Mouse (Mus musculus) kidney, embryonic 15.5 days (tissue): ENCODE measurements around the gene Gm10985. TPM values are rescaled to one million over a fixed set of nuclear protein-coding genes. Genes with fewer than 3 reads are reported as not detected.

Source experiments
- ATAC-seq: fragments of 200-750 bp; cut with Nextera tagmentation; replicated peaks from 2 replicates; pipeline ENCODE4 v1.8.0; 2017; ENCODE audit warnings: moderate TSS enrichment; ENCODE audit not compliant: low FRiP score
- H3K27ac ChIP-seq: fragments of 300-500 bp; sonication (generic); 2 replicates; pipeline ENCODE4 v1.5.1; 2015; ENCODE audit warnings: mild to moderate bottlenecking, inconsistent platforms
- H3K27me3 ChIP-seq: fragments of 300-500 bp; sonication (generic); 2 replicates; pipeline ENCODE4 v1.6.1; 2015; ENCODE audit warnings: inconsistent platforms
- H3K36me3 ChIP-seq: fragments of 300-500 bp; sonication (generic); 2 replicates; pipeline ENCODE4 v1.6.1; 2015; ENCODE audit warnings: inconsistent platforms
- H3K4me1 ChIP-seq: fragments of 300-500 bp; sonication (generic); 2 replicates; pipeline ENCODE4 v1.6.1; 2015; ENCODE audit warnings: inconsistent platforms
- H3K4me2 ChIP-seq: fragments of 300-500 bp; sonication (generic); 2 replicates; pipeline ENCODE4 v1.6.1; 2015; ENCODE audit warnings: moderate library complexity, mild to moderate bottlenecking, inconsistent platforms
- H3K4me3 ChIP-seq: fragments of 300-500 bp; sonication (generic); replicated peaks from 2 replicates; pipeline ENCODE4 v1.5.1; 2015; ENCODE audit warnings: mild to moderate bottlenecking, inconsistent platforms
- H3K9ac ChIP-seq: fragments of 300-500 bp; sonication (generic); 2 replicates; pipeline ENCODE4 v1.6.1; 2015; ENCODE audit warnings: mild to moderate bottlenecking, inconsistent platforms
- H3K9me3 ChIP-seq: fragments of 300-500 bp; sonication (generic); replicated peaks from 2 replicates; pipeline ENCODE4 v1.6.1; 2016; ENCODE audit warnings: inconsistent platforms
- WGBS: fragments of 180-500 bp; shearing (Covaris S2); methylation state at CpG from one replicate; pipeline ENCODE4 v1.1.7; 2015; ENCODE audit warnings: mixed read lengths; 5-methylcytosine and 5-hydroxymethylcytosine counted together
- polyA plus RNA-seq: library from polyadenylated mRNA; unstranded; fragments of >200 nt; fragmentation: Nextera tagmentation; extraction: Ambion mirVana; gene quantifications from 2 replicates; pipeline ENCODE4 v1.2.1, GENCODE M21; 2015

Gene Gm10985
- polyA plus RNA-seq, result not detected in 2 replicates

- H3K4me2 ChIP-seq, result no peak within 1 kb of the TSS
- no peaks in the 10 kb centered on the region for H3K27me3 ChIP-seq
- ATAC-seq, result no peak
- H3K4me3 ChIP-seq, result no peak within 1 kb of the TSS
- H3K27ac ChIP-seq, result no peak within 1 kb of the TSS
- H3K9ac ChIP-seq, result no peak within 1 kb of the TSS
- H3K9me3 ChIP-seq, result no peaks in the 10 kb centered on the region
- WGBS, result 80% methylated on average over 2 of the region's 2 CpGs
- no peaks in the 10 kb centered on the region for H3K36me3 ChIP-seq
- H3K4me1 ChIP-seq, result no peaks in the 10 kb centered on the region
Measured at GRCm38 (mm10) chr3:53844786-53845185, at the start of gene Gm10985. Gm10985 (plus strand) TSS chr3:53845086.

GRCm38 (mm10) chr3:53796933-53797332 lies 48.0 kb upstream of the Gm10985 start:
- H3K4me1 ChIP-seq, result no peaks in the 10 kb centered on the region
- no peak overlapping the region for H3K4me3 ChIP-seq
- no peaks in the 10 kb centered on the region for H3K9me3 ChIP-seq
- no peaks in the 10 kb centered on the region for H3K36me3 ChIP-seq
- ATAC-seq, result no peak
- no peak overlapping the region for H3K9ac ChIP-seq
- H3K4me2 ChIP-seq, result no peak overlapping the region
- no peak overlapping the region for H3K27ac ChIP-seq
- WGBS, result 88% methylated on average over 1 of the region's 1 CpGs
- H3K27me3 ChIP-seq, result no peaks in the 10 kb centered on the region

GRCm38 (mm10) chr3:53799671-53800070 lies 45.2 kb upstream of the Gm10985 start:
- Histone ChIP-seq H3K36me3 (no peaks in the 10 kb centered on the region), H3K4me1 (no peaks in the 10 kb centered on the region), H3K9ac (no peak overlapping the region), H3K4me3 (no peak overlapping the region), H3K27ac (no peak overlapping the region), H3K9me3 (no peaks in the 10 kb centered on the region), H3K4me2 (no peak overlapping the region), H3K27me3 (no peaks in the 10 kb centered on the region)
- WGBS, result 70% methylated on average over 2 of the region's 2 CpGs
- no peak for ATAC-seq

- H3K9ac ChIP-seq, result no peak overlapping the region
- 0 out of 2 replicates have a peak, but pooled peaks cover 4% of the 10 kb centered on the region for H3K4me1 ChIP-seq
- H3K36me3 ChIP-seq, result no peaks in the 10 kb centered on the region
- no peak overlapping the region for H3K4me3 ChIP-seq
- H3K9me3 ChIP-seq, result no peaks in the 10 kb centered on the region
- 23% methylated on average over 7 of the region's 7 CpGs for WGBS
- no peaks in the 10 kb centered on the region for H3K27me3 ChIP-seq
- H3K4me2 ChIP-seq, result no peak overlapping the region
- no peak overlapping the region for H3K27ac ChIP-seq
- ATAC-seq, result peak; percentile 85
Measured at GRCm38 (mm10) chr3:53813421-53813977, 31.4 kb upstream of the Gm10985 start.

GRCm38 (mm10) chr3:53834238-53834637 lies 10.6 kb upstream of the Gm10985 start:
- Histone ChIP-seq H3K36me3 (no peaks in the 10 kb centered on the region), H3K4me2 (no peak overlapping the region), H3K9ac (no peak overlapping the region), H3K27ac (no peak overlapping the region), H3K9me3 (no peaks in the 10 kb centered on the region), H3K27me3 (no peaks in the 10 kb centered on the region), H3K4me3 (no peak overlapping the region), H3K4me1 (no peaks in the 10 kb centered on the region)
- no peak for ATAC-seq
- 78% methylated on average over 2 of the region's 2 CpGs for WGBS

GRCm38 (mm10) chr3:53846206-53846928 lies 1.5 kb downstream of the Gm10985 start:
- Histone ChIP-seq H3K4me1 (no peaks in the 10 kb centered on the region), H3K4me3 (no peak overlapping the region), H3K27me3 (no peaks in the 10 kb centered on the region), H3K4me2 (no peak overlapping the region), H3K9ac (no peak overlapping the region), H3K36me3 (no peaks in the 10 kb centered on the region), H3K27ac (no peak overlapping the region), H3K9me3 (no peaks in the 10 kb centered on the region)
- no peak for ATAC-seq
- 71% methylated on average over 7 of the region's 7 CpGs for WGBS

GRCm38 (mm10) chr3:53847726-53848125 lies 2.8 kb downstream of the Gm10985 start:
- Histone ChIP-seq H3K9ac (no peak overlapping the region), H3K9me3 (no peaks in the 10 kb centered on the region), H3K27ac (no peak overlapping the region), H3K4me2 (no peak overlapping the region), H3K4me1 (no peaks in the 10 kb centered on the region), H3K4me3 (no peak overlapping the region), H3K36me3 (no peaks in the 10 kb centered on the region), H3K27me3 (no peaks in the 10 kb centered on the region)
- no peak for ATAC-seq
- WGBS, result 56% methylated on average over 4 of the region's 4 CpGs

GRCm38 (mm10) chr3:53848262-53848661 lies 3.4 kb downstream of the Gm10985 start:
- Histone ChIP-seq H3K36me3 (no peaks in the 10 kb centered on the region), H3K4me2 (no peak overlapping the region), H3K27ac (no peak overlapping the region), H3K4me1 (no peaks in the 10 kb centered on the region), H3K9ac (no peak overlapping the region), H3K9me3 (no peaks in the 10 kb centered on the region), H3K27me3 (no peaks in the 10 kb centered on the region), H3K4me3 (no peak overlapping the region)
- ATAC-seq, result no peak
- 80% methylated on average over 11 of the region's 11 CpGs for WGBS

GRCm38 (mm10) chr3:53854261-53854660 lies 9.4 kb downstream of the Gm10985 start:
- Histone ChIP-seq H3K4me2 (no peak overlapping the region), H3K4me3 (no peak overlapping the region), H3K4me1 (no peaks in the 10 kb centered on the region), H3K27me3 (no peaks in the 10 kb centered on the region), H3K9me3 (no peaks in the 10 kb centered on the region), H3K36me3 (peaks cover 31% of the 10 kb centered on the region), H3K27ac (no peak overlapping the region), H3K9ac (no peak overlapping the region)
- WGBS, result 91% methylated on average over 4 of the region's 4 CpGs
- ATAC-seq, result no peak

- peaks cover 36% of the 10 kb centered on the region for H3K36me3 ChIP-seq
- 88% methylated on average over 3 of the region's 3 CpGs for WGBS
- H3K9ac ChIP-seq, result no peak overlapping the region
- H3K9me3 ChIP-seq, result no peaks in the 10 kb centered on the region
- H3K4me1 ChIP-seq, result no peaks in the 10 kb centered on the region
- no peak for ATAC-seq
- H3K27ac ChIP-seq, result no peak overlapping the region
- H3K4me3 ChIP-seq, result no peak overlapping the region
- H3K4me2 ChIP-seq, result no peak overlapping the region
- no peaks in the 10 kb centered on the region for H3K27me3 ChIP-seq
Measured at GRCm38 (mm10) chr3:53854831-53855230, 9.9 kb downstream of the Gm10985 start.

- ATAC-seq, result peak; percentile 99
- H3K27me3 ChIP-seq, result no peaks in the 10 kb centered on the region
- H3K4me2 ChIP-seq, result peak within 1 kb of the TSS; percentile 66
- WGBS, result under 1% methylated on average over 58 of the region's 58 CpGs
- H3K27ac ChIP-seq, result peak within 1 kb of the TSS; percentile 65
- peaks cover 32% of the 10 kb centered on the region for H3K36me3 ChIP-seq
- peaks cover 10% of the 10 kb centered on the region for H3K4me1 ChIP-seq
- H3K9ac ChIP-seq, result peak within 1 kb of the TSS; percentile 78
- no peaks in the 10 kb centered on the region for H3K9me3 ChIP-seq
- peak within 1 kb of the TSS; percentile 95 for H3K4me3 ChIP-seq
Measured at GRCm38 (mm10) chr3:53863383-53864220, 18.7 kb downstream of the Gm10985 start, which contains the start of gene Ufm1. Ufm1 (minus strand) TSS chr3:53863830.

- 76% methylated on average over 4 of the region's 4 CpGs for WGBS
- Histone ChIP-seq H3K27ac (no peak overlapping the region), H3K4me3 (no peak overlapping the region), H3K4me1 (0 out of 2 replicates have a peak, but pooled peaks cover 3% of the 10 kb centered on the region), H3K36me3 (no peaks in the 10 kb centered on the region), H3K9me3 (no peaks in the 10 kb centered on the region), H3K27me3 (no peaks in the 10 kb centered on the region), H3K9ac (no peak overlapping the region), H3K4me2 (no peak overlapping the region)
- no peak for ATAC-seq
Measured at GRCm38 (mm10) chr3:53868212-53868611, 23.3 kb downstream of the Gm10985 start.
